Mouse (Mus musculus) thymus, adult 2 months (tissue): ENCODE results near the gene Macrod1.

ENCODE experiments used
- CTCF ChIP-seq: fragments of 200-500 bp; IDR thresholded peaks from 2 replicates; pipeline ENCODE4 v1.5.1; 2012; ENCODE audit warnings: mild to moderate bottlenecking, control low read depth, low read length, moderate library complexity, borderline replicate concordance; ENCODE audit not compliant: control insufficient read depth, poor library complexity, insufficient read depth; ENCODE audit errors: extremely low read depth
- POLR2A ChIP-seq: fragments of 200-500 bp; IDR thresholded peaks from 2 replicates; pipeline ENCODE4 v1.6.1; 2012; ENCODE audit warnings: mild to moderate bottlenecking, low read length, control low read depth, moderate library complexity; ENCODE audit not compliant: control insufficient read depth, poor library complexity, insufficient read depth; ENCODE audit errors: extremely low read depth

DNA sequence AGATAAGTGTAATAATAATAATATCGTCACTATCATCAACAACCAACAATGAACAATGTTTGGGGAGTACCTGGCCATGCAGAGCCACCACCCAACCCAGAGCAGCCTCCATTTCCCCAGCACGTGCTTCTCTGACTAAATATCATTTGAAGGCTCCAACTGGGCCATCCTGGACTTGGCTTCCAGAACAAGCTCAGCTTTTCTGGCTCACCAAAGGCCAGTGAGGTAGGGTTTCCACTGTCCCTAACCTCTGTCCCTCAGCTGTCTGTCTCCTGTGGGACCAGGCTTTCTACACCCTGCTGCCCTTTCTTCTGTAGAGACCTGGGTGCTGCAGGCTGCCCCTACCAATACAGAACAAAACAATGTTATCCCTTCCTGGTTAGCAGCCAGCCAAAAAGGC, 50.0 kb downstream of the Macrod1 start:
- TF ChIP-seq POLR2A, result no peak
- no peak for TF ChIP-seq CTCF
